Mouse (Mus musculus): Measurements from ENCODE around the gene Nabp1.
"Not testable (repeated sequence)": the region's sequence is repeated elsewhere in the genome, so short reads cannot be mapped to it uniquely, and the experiment has no call there.

GRCm38 (mm10) chr1:51421029-51421428 is 57.2 kb downstream of the Nabp1 start:
- not testable (repeated sequence) for TF ChIP-seq POLR2A (IDR thresholded peaks at IDR 0.05; ENCODE audit: extremely low read depth, insufficient read depth, low read length); CTCF (IDR thresholded peaks at IDR 0.05; ENCODE audit: low read depth, low read length)
